Mouse (Mus musculus) spleen, adult 2 months (tissue): ENCODE results near the gene E330021D16Rik. TPM values are rescaled to one million over a fixed set of nuclear protein-coding genes. Genes with fewer than 3 reads are reported as not detected.
A peak's percentile ranks its signal among the peaks of the same experiment; 100 is the strongest.

ENCODE experiments used
- DNase-seq, 2 experiments: peaks; one replicate each; pipeline versions ENCODE4 v3.0.0 to v3.0.0-alpha.2; 2012 to 2021; ENCODE audit warnings: low spot score in 2 of 2, low read depth in 1 of 2
- H3K27ac ChIP-seq: fragments of 200-500 bp; 2 replicates; pipeline ENCODE4 v1.5.1; 2012; ENCODE audit warnings: low read length, inconsistent platforms; ENCODE audit not compliant: insufficient read depth
- H3K27me3 ChIP-seq: fragments of 200-500 bp; 2 replicates; pipeline ENCODE4 v1.6.1; 2012; ENCODE audit warnings: mild to moderate bottlenecking, moderate library complexity, low read length, inconsistent platforms; ENCODE audit not compliant: control insufficient read depth, insufficient read depth
- H3K36me3 ChIP-seq: fragments of 200-500 bp; 2 replicates; pipeline ENCODE4 v1.6.1; 2012; ENCODE audit warnings: mild to moderate bottlenecking, low read length, inconsistent platforms; ENCODE audit not compliant: control insufficient read depth, insufficient read depth
- H3K4me1 ChIP-seq: fragments of 200-500 bp; 2 replicates; pipeline ENCODE4 v1.6.1; 2011; ENCODE audit warnings: inconsistent platforms; ENCODE audit not compliant: control insufficient read depth, insufficient read depth, insufficient read length
- H3K4me3 ChIP-seq: fragments of 200-500 bp; 2 replicates; pipeline ENCODE4 v1.5.1; 2011; ENCODE audit warnings: mild to moderate bottlenecking, inconsistent platforms; ENCODE audit not compliant: insufficient read depth, insufficient read length; ENCODE audit errors: extremely low read depth
- CTCF ChIP-seq: fragments of 200-500 bp; IDR thresholded peaks from 2 replicates; pipeline ENCODE4 v1.5.1; 2011; ENCODE audit warnings: mild to moderate bottlenecking, inconsistent platforms; ENCODE audit not compliant: insufficient read depth, insufficient read length, insufficient replicate concordance; ENCODE audit errors: extremely low read depth
- POLR2A ChIP-seq: fragments of 200-500 bp; IDR thresholded peaks from 2 replicates; pipeline ENCODE4 v1.6.1; 2011; ENCODE audit warnings: low read depth, low read length, inconsistent platforms
- WGBS: fragments of 180-500 bp; shearing (Covaris S2); methylation state at CpG from one replicate; pipeline ENCODE4 v1.1.7; 2018; 5-methylcytosine and 5-hydroxymethylcytosine counted together
- polyA plus RNA-seq: library from polyadenylated mRNA; depleted of rRNA; stranded (reverse); fragments of >200 nt; gene quantifications from 2 replicates; pipeline ENCODE4 v1.2.3, GENCODE M21; 2012; rRNA removed

Gene E330021D16Rik
- polyA plus RNA-seq, 1 experiment, result 0.14 TPM

GRCm38 (mm10) chr6:136364008-136364407 is 51.4 kb downstream of the E330021D16Rik start:
- WGBS, result 78% methylated on average over 4 of the region's 4 CpGs
- Histone ChIP-seq H3K4me1 (no peaks in the 10 kb centered on the region), H3K36me3 (no peaks in the 10 kb centered on the region)

DNA sequence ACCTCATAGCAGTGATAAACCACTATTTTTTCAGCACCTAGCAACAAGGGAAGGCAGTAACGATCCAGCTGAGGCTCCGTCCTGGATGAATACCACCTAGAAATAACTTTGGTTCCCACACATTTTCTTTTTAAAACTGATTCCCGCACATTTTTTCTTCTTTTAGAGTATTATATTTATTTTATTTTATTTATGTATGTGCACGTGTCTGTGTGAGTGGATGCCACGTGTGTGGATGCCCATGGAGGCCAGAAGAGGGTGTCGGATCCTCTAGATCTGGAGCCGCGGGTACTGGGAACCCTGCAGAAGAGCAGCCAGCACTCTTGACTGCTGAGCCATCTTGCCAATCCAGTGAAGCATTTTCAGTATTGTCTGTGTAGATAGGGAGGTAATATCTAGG is 52.1 kb downstream of the E330021D16Rik start:
- H3K4me3 ChIP-seq, result no peak overlapping the region
- no peaks in the 10 kb centered on the region for H3K36me3 ChIP-seq
- WGBS, result 90% methylated on average over 8 of the region's 8 CpGs
- DNase-seq, result no peak
- no peaks in the 10 kb centered on the region for H3K27me3 ChIP-seq
- no peak overlapping the region for H3K27ac ChIP-seq
- no peaks in the 10 kb centered on the region for H3K4me1 ChIP-seq
- TF ChIP-seq POLR2A, result no peak
- no peak for TF ChIP-seq CTCF

More at GRCm38 (mm10) chr6:136364008-136364407, 51.4 kb downstream of the E330021D16Rik start:
- Histone ChIP-seq H3K27me3 (no peaks in the 10 kb centered on the region), H3K4me3 (no peak overlapping the region), H3K27ac (no peak overlapping the region)
- no peak for TF ChIP-seq CTCF
- no peak for TF ChIP-seq POLR2A
- no peak for DNase-seq

GRCm38 (mm10) chr6:136358471-136358870 is 56.9 kb downstream of the E330021D16Rik start:
- H3K4me3 ChIP-seq, result no peak overlapping the region
- H3K27me3 ChIP-seq, result no peaks in the 10 kb centered on the region
- TF ChIP-seq CTCF, result no peak
- no peak for TF ChIP-seq POLR2A
- WGBS, result 85% methylated on average over 5 of the region's 5 CpGs
- no peak for DNase-seq
- H3K4me1 ChIP-seq, result no peaks in the 10 kb centered on the region
- H3K36me3 ChIP-seq, result no peaks in the 10 kb centered on the region
- no peak overlapping the region for H3K27ac ChIP-seq

DNA sequence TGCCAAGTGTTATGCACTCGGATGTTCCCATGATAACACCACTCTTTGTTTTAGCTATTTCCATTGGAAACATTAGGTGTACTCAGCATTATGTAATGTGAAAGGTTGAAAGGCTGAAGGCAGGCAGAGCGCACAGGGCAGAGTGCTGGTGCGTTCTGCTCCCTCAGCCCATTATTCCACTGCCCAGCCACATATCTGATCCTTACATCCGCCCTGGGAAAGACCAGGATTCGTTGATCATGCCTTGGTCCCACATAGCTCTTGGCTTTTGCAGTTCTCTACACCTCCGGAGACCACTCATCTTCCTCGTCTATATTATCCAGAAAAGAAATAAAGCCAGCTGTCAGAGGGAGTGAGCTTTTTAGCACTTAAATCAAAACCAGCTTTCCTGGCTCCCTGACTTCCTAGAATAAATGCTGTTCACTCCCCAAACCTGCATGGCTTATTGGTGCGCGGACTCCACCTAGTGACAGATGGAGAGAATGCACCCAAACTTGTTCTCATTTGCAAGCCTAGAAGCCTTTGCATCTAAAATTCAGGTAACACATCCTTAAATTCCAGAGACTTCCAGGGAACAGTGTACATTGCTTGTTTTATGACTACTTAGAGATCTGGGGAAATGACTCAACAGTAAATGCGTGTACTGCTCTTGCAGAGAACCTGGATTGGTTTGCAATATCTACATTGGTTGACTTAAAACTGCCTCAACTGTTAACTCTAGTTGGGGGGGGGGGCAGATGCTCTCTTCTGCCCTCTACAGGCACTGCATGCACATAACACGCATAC is 61.8 kb downstream of the E330021D16Rik start:
- WGBS, result 44% methylated on average over 11 of the region's 11 CpGs
- no peak overlapping the region for H3K4me3 ChIP-seq
- no peaks in the 10 kb centered on the region for H3K36me3 ChIP-seq
- no peaks in the 10 kb centered on the region for H3K27me3 ChIP-seq
- TF ChIP-seq CTCF (peak; percentile 10; the same call in 1 of the 2 replicates), POLR2A (no peak)
- peak in 1 of 2 experiments; percentile 14 for DNase-seq
- no peaks in the 10 kb centered on the region for H3K4me1 ChIP-seq
- no peak overlapping the region for H3K27ac ChIP-seq

Other genes starting within 250 kb of the E330021D16Rik start
- 0.01 TPM in 1 of 2 replicates, not detected in the other for gene Grin2b, start 242.1 kb downstream of the E330021D16Rik start, polyA plus RNA-seq
- not detected in 2 replicates for gene Gm8994, start 88.0 kb downstream of the E330021D16Rik start, polyA plus RNA-seq
- gene Atf7ip, start 90.6 kb upstream of the E330021D16Rik start, polyA plus RNA-seq, result 30.3 and 32.5 TPM in 2 replicates
- 64.4 and 64.6 TPM in 2 replicates for gene Plbd1, start 246.4 kb upstream of the E330021D16Rik start, polyA plus RNA-seq